Mouse (Mus musculus) midbrain, postnatal 0 days (tissue): ENCODE measurements around the gene Myh6. TPM values are rescaled to one million over a fixed set of nuclear protein-coding genes. Genes with fewer than 3 reads are reported as not detected.
A peak's percentile ranks its signal among the peaks of the same experiment; 100 is the strongest.

Source experiments
- ATAC-seq: fragments of 200-750 bp; cut with Nextera tagmentation; 2 replicates; pipeline ENCODE4 v1.8.0; 2017; ENCODE audit warnings: moderate number of reproducible peaks, mild to moderate bottlenecking, moderate TSS enrichment, moderate library complexity; ENCODE audit not compliant: low FRiP score
- DNase-seq: peaks from one replicate; pipeline ENCODE4 v3.0.0-alpha.2; 2015; ENCODE audit warnings: low spot score
- H3K27ac ChIP-seq: fragments of 300-500 bp; sonication (generic); 2 replicates; pipeline ENCODE4 v1.5.1; 2014; ENCODE audit warnings: low read depth, mild to moderate bottlenecking, low read length, mixed read lengths
- H3K27me3 ChIP-seq: fragments of 300-500 bp; sonication (generic); 2 replicates; pipeline ENCODE4 v1.6.1; 2014; ENCODE audit warnings: low read length, control low read depth, mixed read lengths; ENCODE audit not compliant: insufficient read depth
- H3K36me3 ChIP-seq: fragments of 300-500 bp; sonication (generic); 2 replicates; pipeline ENCODE4 v1.6.1; 2014; ENCODE audit warnings: low read length, control low read depth, mixed read lengths; ENCODE audit not compliant: insufficient read depth
- H3K4me1 ChIP-seq: fragments of 300-500 bp; sonication (generic); 2 replicates; pipeline ENCODE4 v1.6.1; 2014; ENCODE audit warnings: mild to moderate bottlenecking, control low read depth, antibody characterized with exemption, low read length, mixed read lengths; ENCODE audit not compliant: insufficient read depth
- H3K4me2 ChIP-seq: fragments of 300-500 bp; sonication (generic); 2 replicates; pipeline ENCODE4 v1.6.1; 2014; ENCODE audit warnings: low read depth, mild to moderate bottlenecking, low read length, mixed read lengths; ENCODE audit not compliant: poor library complexity, severe bottlenecking
- H3K4me3 ChIP-seq: fragments of 300-500 bp; sonication (generic); 2 replicates; pipeline ENCODE4 v1.5.1; 2014; ENCODE audit warnings: low read depth, mild to moderate bottlenecking, low read length, moderate library complexity
- H3K9ac ChIP-seq: fragments of 300-500 bp; sonication (generic); replicated peaks from 2 replicates; pipeline ENCODE4 v1.6.1; 2014; ENCODE audit warnings: mild to moderate bottlenecking, low read length, moderate library complexity, mixed read lengths; ENCODE audit not compliant: poor library complexity, severe bottlenecking
- H3K9me3 ChIP-seq: fragments of 300-500 bp; sonication (generic); 2 replicates; pipeline ENCODE4 v1.6.1; 2016; ENCODE audit warnings: low read length, control low read depth
- CTCF ChIP-seq: IDR thresholded peaks from 2 replicates; pipeline ENCODE4 v1.5.1; 2016; ENCODE audit warnings: antibody characterized with exemption, mild to moderate bottlenecking
- WGBS: fragments of 180-500 bp; shearing (Covaris S2); extraction: QIAGEN DNeasy Blood & Tissue Kit; methylation state at CpG from one replicate; pipeline ENCODE4 v1.1.7; 2014; 5-methylcytosine and 5-hydroxymethylcytosine counted together
- polyA plus RNA-seq: library from polyadenylated mRNA; unstranded; fragments of >200 nt; fragmentation: Nextera tagmentation; extraction: Ambion mirVana; gene quantifications from 2 replicates; pipeline ENCODE4 v1.2.1, GENCODE M21; 2015
- total RNA-seq: library from RNA; depleted of rRNA; stranded (reverse); fragments of >200 nt; gene quantifications from 2 replicates; pipeline ENCODE4 v1.2.3, GENCODE M21; 2014

Myh6 gene
- total and polyA plus RNA-seq, 2 experiments from 2014 or later: 0.33 to 2.5 TPM

DNA sequence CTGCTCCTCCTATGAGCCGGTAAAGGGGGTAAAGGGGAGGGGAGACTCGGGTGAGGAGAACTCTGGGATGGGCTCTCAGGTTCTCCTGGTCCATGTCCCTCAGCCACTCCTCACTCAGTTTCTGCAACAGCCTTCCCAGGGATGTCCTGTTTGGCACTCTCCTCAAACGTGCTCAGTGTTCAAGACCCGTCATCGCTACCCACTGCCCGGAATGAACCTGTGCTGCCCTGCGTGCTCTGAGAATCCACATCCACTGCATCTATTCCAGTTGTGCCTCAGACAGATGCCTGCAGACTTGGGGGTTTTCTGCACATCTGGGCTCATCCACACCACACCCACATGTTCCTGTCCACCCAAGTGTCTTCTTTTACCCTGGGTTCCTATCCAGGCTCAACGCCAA is 24.2 kb downstream of the Myh6 start:
- H3K27ac ChIP-seq: no peak overlapping the region
- WGBS: 90% methylated on average over 8 of the region's 8 CpGs
- ATAC-seq (no peak), DNase-seq (no peak)
- no peak overlapping the region for H3K4me2 ChIP-seq
- H3K27me3 ChIP-seq: no peaks in the 10 kb centered on the region
- H3K9me3 ChIP-seq: no peaks in the 10 kb centered on the region
- TF ChIP-seq CTCF: no peak
- no peaks in the 10 kb centered on the region for H3K36me3 ChIP-seq
- no peak overlapping the region for H3K4me3 ChIP-seq
- no peaks in the 10 kb centered on the region for H3K4me1 ChIP-seq
- H3K9ac ChIP-seq: no peak overlapping the region

- no peaks in the 10 kb centered on the region for H3K36me3 ChIP-seq
- H3K9ac ChIP-seq: no peak overlapping the region
- no peak overlapping the region for H3K4me3 ChIP-seq
- TF ChIP-seq CTCF: no peak
- ATAC-seq (no peak), DNase-seq (no peak)
- H3K4me1 ChIP-seq: no peaks in the 10 kb centered on the region
- no peaks in the 10 kb centered on the region for H3K9me3 ChIP-seq
- H3K4me2 ChIP-seq: no peak overlapping the region
- no peaks in the 10 kb centered on the region for H3K27me3 ChIP-seq
- H3K27ac ChIP-seq: no peak overlapping the region
- 64% methylated on average over 13 of the region's 13 CpGs for WGBS
Measured at GRCm38 (mm10) chr14:54941024-54941978, 25.4 kb downstream of the Myh6 start.

GRCm38 (mm10) chr14:54940176-54940530 is 26.6 kb downstream of the Myh6 start:
- ATAC-seq: no peak
- Histone ChIP-seq H3K27me3 (no peaks in the 10 kb centered on the region), H3K9ac (no peak overlapping the region), H3K36me3 (no peaks in the 10 kb centered on the region), H3K4me3 (no peak overlapping the region), H3K4me1 (no peaks in the 10 kb centered on the region), H3K27ac (no peak overlapping the region), H3K9me3 (no peaks in the 10 kb centered on the region), H3K4me2 (no peak overlapping the region)
- WGBS: 82% methylated on average over 3 of the region's 3 CpGs
- TF ChIP-seq CTCF: no peak
- DNase-seq: no peak

DNA sequence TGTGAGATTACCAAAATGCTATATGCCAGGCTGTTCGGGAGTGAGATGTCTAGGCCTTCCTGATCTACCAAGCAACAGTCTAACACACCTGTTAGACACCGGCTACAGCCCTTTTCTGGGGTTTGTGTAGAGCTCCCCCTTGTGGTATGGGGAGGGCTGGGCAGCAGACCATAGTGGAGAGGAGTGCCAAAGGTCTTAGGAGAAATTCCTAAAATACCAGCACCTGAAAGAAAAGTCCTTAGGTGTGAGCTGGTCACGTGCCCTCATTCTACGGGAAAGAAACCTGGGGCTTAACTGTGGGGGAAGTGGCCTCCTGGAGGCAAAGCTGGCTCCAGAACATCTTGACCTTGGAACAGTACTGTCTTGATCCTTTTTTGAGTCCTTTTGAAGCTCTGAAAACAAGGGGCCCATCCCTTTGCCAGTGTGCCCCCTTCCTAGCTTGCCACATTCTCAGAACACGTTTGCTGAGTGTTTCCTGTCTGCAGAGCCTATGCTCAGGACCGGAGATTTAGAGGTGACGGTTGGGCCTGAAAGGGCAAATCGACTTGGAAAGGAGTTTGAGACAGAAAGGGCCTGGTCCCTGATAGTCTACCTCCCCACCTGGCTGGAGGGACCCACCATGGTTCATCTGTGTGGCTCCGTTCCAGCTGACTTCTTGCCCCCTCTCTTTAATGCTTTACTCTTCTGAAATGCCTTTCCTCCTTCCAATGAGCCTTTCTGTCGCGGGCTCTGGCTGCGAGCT is 27.1 kb downstream of the Myh6 start:
- no peaks in the 10 kb centered on the region for H3K4me1 ChIP-seq
- TF ChIP-seq CTCF: peak; percentile 69
- ATAC-seq (no peak), DNase-seq (peak; percentile 41)
- no peak overlapping the region for H3K4me3 ChIP-seq
- no peaks in the 10 kb centered on the region for H3K9me3 ChIP-seq
- H3K27ac ChIP-seq: no peak overlapping the region
- no peak overlapping the region for H3K9ac ChIP-seq
- 61% methylated on average over 12 of the region's 12 CpGs for WGBS
- no peaks in the 10 kb centered on the region for H3K36me3 ChIP-seq
- no peak overlapping the region for H3K4me2 ChIP-seq
- H3K27me3 ChIP-seq: no peaks in the 10 kb centered on the region

- H3K9ac ChIP-seq: no peak overlapping the region
- TF ChIP-seq CTCF: no peak
- H3K4me1 ChIP-seq: no peaks in the 10 kb centered on the region
- WGBS: 81% methylated on average over 15 of the region's 15 CpGs
- H3K36me3 ChIP-seq: no peaks in the 10 kb centered on the region
- no peak overlapping the region for H3K4me2 ChIP-seq
- ATAC-seq (no peak), DNase-seq (no peak)
- H3K27ac ChIP-seq: no peak overlapping the region
- H3K27me3 ChIP-seq: no peaks in the 10 kb centered on the region
- H3K4me3 ChIP-seq: no peak overlapping the region
- no peaks in the 10 kb centered on the region for H3K9me3 ChIP-seq
Measured at GRCm38 (mm10) chr14:54938431-54939219, 28.1 kb downstream of the Myh6 start.
